Mouse (Mus musculus): Measurements from ENCODE around the gene Ccnl1. TPM values are rescaled to one million over a fixed set of nuclear protein-coding genes. Genes with fewer than 3 reads are reported as not detected.

Gene Ccnl1
- total RNA-seq, 2 experiments from 2014 or later = 22.7 to 36.5 TPM

DNA sequence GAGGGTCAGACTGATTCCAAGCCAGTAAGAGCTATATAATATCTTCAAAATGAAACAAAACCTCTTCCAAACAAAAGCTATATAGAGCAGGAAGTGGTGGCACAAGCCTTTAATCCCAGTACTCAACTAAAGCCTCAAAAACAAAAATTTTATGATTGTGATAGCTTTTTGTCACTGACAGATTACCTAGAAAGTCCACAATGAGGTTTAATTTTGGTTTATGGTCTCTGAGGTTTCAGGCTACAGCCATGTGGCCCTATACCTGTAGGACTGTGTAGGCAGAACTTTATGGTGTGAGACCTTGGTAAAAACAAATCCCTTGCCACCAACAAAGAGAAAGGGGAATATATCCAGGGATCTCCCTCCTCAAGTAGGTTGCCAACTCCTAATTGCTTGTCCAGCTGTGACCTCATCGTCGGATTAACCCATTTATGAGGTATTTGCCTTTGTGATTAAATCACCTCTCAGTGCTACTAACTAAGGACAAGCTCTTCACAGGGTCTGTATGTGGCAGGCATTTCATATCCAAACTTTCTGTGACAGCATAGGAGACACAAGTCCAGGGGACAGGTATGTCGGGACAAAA lies 1.5 kb upstream of the Ccnl1 start:
- DNase-seq = no peak

DNA sequence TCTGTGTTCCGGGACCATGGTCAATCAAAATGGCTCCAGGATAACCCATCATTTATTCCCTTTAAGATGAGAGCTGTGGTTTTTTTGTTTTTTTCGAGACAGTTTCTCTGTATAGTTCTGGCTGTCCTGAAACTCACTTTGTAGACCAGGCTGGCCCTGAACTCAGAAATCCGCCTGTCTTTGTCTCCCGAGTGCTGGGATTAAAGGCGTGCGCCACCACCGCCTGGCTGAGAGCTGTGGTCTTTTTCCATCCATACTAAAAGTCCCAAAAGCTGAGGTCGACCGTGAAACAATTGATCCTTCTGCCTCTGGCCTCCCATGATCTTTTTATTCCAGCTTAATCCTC lies 764 bp upstream of the Ccnl1 start:
- DNase-seq = no peak

DNA sequence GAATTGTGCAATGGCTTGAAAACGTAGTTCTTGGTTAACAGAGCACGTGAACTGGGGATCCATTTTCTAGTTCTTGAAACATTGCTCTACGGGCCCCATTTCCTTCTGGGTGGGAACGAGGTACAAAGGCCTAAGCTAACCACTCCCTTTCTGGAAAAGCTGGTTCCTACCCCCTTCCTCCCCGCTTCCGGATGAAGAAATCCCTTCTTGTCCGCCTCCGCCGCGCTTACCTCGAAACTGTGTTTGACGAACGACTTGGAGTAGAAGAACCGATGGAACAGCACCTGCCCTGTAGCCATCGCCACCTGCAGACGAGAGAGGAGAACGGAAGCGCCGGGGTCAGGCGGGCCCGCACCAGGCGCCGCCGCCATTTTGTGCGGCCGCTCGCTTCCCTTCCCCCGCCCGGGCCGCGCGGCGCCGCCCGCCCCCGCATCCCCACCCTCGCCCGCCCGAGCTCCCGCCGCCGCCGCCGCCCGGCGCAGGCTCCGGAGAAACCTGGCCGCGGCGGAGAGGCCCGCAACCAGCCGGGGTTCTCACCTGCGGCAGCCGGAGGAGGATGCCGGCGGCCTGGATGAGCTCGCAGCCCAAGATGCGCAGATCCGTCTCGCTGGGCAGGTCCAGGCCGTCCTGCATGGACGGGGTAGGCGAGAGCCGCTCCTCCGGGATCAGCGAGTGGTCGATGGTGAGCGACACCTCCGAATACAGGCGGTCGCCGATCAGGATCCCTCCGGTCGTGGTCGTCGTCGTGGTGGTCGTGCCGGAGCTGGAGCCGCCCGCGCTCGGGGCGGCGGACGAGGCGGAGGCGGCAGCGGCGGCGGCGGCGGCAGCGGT lies 563 bp downstream of the Ccnl1 start:
- peak; percentile 60 for DNase-seq

DNA sequence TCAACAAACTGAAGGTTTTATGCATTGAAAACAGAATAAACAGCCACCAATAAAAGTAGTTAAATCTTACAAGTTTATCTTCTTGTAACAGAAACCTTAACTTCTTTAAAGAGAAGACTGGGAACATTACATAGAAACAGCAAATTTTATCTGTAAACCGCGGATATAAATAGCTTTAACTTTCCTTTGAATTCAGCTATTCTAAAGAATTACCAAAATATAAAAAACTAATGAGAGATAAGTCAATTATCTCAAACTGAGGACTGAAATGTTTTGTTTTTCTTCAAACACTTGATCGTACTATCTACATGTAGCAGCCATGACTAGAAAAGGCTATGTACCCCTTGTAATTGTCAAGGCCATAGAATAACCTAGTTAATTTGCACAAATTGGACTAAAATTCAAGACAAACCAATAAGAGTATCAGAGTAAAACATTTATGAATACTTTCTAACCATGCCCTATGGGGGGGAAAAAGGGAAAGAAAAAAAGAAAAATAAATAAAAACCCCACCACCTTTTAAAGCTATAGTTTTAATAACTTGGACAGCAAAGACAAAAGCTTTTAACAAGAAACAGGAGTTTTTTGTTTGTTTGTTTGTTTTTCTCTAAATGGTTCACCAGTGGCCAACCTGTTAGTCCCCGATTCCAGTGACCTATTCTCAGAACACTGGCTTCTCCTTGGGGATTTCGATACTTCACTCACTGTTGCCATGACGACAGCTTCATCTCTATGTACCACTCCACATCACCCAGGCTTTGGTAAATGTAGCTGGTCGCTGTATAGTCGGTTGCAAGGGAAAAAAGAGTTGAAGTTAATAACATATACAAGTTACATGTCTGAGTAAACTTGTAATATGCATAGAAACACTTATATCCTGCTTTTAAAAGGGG lies 3.3 kb downstream of the Ccnl1 start:
- DNase-seq = no peak

DNA sequence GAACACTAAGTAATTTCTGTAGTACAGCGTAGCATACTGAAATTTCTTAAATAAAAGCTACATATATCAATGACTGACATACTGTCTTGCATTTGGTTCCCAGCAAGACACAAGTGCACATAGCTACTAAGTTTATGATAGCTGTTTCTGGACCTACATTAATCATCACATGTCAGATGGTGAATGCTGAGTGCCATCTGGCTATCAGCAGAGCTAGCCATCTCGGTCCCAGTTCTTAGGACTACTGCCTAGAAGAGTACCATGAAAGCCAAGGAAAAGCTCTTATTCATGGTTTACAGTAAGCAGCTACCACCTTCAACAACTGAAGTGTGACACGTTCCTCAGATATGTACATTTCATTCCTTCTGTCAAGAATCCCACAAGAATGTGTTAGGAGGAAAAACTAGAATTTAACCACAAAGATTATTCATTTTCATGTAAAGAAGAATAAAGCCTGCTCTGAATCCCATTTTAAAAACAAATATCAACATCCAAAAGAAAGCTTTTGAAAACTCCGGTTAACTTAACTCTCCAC lies 7.2 kb downstream of the Ccnl1 start:
- no peak for DNase-seq

DNA sequence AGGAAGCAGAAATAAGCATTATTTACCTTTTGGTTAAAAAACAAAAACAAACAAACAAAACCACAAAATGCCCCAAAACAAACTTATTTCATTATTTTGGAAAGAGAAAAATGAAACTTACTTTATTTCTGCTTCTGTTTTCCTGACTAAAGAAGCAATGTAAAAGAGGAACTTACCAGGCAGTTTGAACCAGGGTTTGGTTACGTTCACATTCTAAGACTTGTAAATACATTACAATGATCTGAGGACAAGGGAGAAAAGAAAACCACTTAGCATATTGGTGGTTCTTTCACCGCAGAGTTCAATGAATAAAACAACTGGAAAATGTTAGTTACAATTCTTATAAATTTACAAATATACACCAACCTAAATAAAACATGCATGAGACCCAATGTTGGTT lies 7.7 kb downstream of the Ccnl1 start:
- no peak for DNase-seq

DNA sequence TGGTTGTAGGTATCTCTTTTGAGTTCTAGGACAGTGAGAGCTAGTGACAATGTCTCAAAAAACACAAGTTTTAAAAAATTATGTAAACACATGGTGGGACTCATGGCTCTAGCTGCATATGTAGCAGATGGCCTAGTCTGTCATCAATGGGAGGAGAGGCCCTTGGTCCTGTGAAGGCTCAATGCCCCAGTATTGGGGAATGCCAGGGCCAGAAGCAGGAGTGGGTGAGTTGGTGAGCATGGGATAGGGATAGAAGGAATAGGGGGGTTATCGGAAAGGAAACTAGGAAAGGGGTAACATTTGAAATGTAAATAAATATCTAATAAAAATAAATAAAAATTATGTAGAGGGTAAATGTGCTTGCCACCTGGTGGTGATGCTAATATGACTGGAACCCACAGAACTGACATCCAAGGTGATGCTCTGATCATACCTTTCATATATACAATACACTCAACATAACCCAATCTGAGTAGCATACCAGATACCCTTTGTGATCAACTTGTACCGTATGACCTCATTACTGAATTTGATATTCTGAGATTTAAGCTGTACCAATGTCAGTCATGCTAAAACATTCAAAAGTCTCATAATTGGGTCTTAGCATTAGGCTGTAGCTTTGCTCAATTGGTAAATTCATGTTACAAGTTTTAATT lies 12.6 kb downstream of the Ccnl1 start:
- no peak for DNase-seq

DNA sequence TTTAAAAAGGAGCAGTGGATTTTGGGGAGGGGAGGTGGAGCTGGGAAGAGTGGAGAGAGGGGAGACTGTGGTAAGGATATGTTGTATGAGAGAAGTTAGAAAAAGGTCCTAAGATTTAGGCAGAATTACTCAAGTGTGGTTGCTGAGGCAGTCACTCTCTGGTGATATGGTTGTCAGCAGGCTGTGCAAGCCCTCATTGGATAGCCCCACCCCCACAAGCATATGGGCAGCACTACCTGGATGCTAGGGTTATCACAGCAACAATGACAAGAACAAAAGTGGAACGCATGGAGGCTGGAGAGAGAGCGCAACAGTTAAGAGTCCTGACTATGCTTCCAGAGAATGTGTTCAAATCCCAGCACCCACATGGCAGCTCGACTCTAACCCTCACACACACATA lies 13.3 kb downstream of the Ccnl1 start:
- DNase-seq = no peak

DNA sequence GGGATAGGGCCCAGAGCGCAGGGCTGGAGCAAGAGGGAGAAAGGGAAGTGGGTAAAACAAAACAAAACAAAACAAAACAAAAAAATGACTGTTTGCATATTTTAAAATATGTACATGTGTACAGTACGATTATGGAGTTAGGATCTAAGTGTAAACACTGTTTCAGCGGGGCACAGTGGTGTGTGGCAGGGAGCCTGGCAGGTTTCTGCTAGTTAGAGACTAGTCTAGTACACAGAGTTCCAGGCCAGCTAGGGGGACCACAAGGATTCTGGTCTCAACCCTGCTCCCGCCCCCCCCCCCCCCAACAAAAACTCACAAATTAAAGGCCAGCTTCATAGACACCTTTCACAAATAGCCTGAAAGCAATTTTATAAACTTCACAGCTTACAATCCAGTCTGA lies 14.6 kb downstream of the Ccnl1 start:
- no peak for DNase-seq

DNA sequence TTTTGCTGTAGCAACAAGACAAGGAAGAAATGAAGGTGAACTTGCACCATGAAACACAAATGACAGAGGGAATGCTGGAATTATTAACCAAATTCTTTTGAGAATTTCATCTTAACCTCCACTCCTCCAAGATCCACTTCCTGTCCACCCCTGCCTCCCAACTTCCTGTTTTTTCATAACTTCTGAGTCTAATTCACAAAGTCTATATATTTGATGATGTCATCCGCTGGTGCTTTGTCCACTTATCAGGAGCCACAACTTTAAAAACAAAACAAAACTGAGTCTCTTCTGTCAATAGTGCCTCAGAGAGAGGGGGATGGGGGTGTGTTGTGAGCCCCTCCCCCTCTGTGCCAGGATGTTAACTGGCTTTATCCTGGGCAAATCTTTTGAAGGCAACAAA lies 17.0 kb downstream of the Ccnl1 start:
- DNase-seq = no peak

DNA sequence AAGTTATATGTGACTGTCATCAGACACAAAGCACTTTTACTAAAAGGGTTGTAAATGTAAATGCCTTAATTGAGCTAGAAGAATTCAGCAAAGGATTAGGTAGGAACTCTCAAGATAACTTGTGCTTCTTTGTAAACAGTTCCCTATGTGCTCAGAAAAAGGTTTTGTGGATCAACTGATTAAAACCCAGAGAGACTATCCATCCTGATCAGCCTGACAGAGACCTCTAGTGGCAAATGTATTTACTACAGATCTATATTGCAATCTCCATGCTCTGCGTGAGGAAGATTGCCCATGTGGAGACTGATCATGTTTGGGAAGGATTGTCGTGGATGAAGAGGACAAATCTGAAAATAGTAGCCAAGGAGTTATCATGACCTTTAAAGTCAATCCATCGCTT lies 19.8 kb downstream of the Ccnl1 start:
- no peak for DNase-seq

DNA sequence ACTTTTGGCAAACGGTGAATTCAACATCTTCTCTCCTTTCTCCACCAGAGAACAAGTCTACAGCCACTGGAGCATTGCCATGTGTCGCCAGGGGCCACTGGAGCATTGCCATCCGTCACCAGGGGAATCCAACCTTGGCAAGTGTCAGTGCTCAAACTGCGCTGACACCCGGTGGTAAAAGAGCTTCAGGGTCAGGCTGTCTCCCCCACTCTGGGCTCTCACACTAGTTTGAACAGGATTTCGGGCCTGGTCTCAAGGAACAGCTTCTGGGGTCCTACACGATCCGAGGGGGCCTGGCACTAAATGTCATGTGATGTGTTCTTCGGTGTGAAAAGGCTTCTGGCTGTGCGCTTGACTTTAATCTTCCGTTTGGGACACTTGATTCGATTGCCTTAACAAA lies 21.7 kb downstream of the Ccnl1 start:
- DNase-seq = no peak

DNA sequence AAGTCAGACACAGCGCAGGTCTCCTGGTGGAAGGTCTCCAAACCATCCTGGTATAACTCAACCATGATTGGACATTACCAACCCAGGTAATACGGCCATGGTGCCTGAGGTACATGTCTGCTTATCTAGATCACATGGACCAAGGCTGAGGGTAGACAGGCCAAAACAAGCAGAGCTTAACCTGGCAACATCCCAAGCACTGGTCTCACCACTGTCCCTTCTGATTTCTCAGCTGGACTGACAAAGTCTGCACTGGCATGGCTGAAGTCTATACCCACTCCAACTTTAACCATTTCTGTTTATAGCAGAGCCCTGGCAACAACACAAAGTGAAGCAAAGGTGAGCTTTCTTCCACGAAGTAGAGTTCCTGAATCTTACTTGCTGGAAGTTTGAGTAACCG lies 22.9 kb downstream of the Ccnl1 start:
- no peak for DNase-seq

DNA sequence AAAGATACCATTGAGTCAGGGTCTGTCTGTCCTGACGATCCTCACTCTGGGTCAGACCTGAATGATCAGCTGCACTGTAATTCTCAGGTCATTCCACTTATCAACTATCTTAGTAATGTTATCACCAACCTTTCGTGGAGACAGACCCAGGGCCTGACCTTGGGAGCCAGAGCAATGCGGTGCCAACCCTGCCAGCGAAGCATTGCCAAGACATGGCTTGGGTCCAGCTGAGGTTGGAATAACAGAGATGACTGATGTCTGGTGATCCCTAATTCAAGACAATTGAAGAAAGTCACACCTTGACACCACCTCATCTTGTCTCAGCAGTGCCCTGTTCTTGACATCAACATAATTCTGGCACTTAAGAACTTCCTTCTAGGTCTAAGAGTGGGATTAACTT lies 24.3 kb downstream of the Ccnl1 start:
- DNase-seq = no peak

DNA sequence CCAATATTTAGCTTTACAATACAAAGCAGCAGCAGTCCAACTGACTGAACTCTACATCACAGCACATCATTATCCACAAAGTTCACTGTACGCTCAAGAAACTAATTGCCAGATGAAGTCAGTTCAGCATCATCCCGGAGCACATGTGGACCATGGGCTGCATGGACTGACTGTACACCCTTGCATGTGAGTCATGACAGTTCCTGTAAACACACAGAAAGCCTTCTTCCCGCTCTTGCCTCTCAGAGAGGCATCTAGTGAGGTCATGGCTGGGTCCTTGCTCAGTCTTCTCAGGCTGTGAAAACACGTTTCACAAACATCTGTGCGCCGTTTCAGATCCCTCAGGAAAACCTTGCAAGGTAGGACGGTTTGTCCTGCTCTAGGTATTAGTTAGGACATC lies 26.5 kb downstream of the Ccnl1 start:
- DNase-seq = no peak

DNA sequence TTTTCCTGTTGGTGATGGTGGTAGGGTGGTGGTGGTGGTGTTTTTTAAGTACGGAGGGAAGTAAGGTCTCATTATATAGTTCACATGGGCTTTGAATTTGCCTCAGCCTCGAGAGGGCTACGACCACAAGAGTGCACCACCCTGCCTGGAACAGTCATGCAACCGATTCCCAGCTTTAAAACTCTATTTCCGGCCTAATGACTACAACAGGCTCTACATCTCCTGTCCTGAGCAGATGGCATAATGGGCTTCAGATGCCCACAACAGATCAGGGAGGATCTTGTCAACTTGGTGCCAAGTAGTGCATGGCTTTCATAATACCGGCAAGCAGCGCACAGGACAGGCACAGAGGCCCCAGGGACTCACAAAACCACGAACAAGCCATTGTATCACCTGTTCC lies 27.4 kb downstream of the Ccnl1 start:
- DNase-seq = no peak

DNA sequence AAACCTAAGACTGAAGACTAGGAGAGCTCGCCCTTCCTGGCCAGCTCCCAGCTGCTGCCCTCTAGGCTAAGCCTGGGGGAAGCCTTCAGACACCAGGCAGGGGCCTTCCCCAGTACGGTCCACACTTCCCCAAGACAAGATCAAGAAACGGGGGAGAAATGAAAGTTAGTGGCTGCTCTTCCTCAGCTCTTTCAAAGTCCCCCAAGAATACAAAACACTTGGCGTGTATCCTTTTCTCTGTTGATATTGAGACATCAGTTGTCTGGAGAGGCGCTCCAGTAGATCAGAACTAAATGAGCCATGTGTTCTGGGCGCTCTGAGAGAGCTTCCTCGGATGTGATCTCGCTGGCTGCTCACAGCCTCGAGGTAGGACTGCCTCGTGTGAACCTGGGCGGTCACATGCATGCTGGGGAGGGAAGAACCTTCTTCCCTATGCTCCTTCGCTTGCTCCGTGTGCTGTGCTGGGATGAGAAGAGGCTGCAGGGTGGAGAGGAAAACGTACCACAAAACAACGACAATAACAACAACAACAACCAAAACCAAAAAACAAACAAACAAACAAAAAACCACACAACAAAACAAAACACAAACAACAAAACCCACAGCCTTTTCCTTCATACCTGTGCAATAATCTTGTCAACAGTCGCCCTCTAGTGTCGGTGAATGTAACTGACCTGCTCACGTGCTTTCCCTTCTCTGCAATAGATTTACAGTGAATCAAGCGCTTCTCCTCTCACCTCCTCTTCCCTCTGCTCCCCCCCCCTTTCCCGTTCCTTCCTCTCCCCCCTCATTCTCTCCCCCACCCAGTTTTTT lies 28.0 kb downstream of the Ccnl1 start:
- DNase-seq = peak; percentile 59

DNA sequence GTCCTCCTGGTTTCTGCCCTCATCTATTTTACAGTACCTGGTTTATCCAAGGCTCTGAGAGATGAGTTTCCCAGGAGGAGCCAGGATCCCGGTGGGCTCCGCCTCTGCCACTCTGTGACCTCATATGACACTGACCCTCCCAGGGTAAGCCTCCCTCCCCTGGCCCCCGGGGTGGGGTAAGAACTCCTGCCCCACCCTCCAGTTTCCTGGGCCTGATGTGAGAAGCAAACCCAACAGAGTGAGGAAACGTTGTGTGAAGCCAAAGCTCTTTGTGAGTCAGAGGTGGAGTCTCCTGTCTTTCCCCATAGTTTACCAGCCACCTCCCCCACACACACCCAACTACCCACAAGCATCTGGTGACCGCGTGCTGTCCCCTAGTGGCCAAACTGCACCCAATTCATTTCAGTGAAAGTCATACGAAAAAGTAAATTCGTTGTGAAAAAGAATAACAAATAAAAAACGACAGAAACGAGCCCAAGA lies 28.7 kb downstream of the Ccnl1 start:
- DNase-seq = peak; percentile 74

DNA sequence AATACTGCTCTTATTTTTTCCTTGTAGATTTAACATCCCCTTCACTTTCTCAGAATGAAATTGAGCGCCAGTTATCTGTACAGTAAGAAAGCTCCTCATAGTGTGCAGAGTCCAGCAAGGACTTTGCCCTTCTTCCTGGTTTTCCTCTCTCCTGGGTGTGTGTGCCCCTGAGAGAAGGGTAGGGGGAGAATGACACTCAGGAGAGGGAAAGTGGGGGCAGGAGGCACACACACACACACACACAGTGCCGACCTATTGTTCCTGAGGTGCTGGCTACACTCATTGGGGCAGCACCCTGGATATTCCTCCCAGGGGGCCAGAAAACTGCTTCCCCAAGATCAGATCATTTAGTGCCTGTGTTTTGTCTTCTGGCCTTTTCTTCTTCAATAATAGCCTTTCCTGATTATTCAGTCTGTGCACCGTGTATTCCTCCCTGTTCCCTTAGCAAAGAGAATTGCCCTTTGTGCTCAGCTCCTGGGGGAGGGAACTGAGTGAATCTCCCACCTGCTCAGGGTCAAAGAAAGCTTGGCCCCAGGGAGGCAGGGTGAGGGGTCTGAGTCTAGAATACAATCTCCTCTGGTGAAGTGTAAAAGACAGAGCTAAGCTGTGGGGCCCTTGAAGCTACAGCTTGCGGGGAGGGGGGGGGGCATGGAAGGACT lies 29.3 kb downstream of the Ccnl1 start:
- no peak for DNase-seq

DNA sequence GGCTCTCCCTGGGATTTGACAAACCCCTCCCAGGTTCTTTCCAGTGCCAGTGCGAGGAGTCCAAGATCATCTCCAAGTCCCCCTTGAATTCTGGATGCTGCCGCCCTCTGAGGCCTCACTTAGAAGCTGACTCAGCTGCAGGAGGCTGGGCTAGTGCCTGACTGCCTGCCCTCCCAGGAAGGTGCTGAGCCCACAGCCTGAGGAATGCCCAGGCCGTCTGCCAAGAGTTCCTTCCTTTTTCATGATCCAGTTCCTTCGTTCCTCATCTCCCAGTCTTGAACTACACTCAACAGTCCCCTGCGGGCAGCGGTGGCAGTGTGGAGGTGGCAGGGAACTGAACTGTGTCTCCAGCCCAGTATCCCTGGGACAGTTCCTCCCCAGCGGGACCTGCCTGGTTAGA lies 30.4 kb downstream of the Ccnl1 start:
- peak; percentile 66 for DNase-seq

DNA sequence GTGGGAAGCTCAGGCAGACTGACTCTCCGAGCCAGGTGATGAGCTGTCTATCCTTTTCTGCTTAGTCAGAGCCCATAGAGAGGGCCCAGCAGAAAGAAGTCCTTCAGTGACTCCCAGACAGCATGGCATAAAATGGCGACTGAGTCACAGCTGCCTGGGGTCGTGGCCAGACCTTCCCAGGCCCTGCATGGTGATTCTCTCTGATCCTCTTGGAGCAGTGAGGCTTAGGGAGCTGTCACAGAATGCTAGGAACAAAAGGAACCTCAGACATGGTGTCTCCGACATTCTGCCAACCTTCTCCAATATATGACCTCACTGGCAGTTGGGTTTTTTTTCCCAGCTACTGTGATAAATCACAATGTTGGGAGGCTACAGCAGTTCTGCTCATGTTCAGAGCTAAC lies 30.9 kb downstream of the Ccnl1 start:
- DNase-seq = no peak

Measured in gastrocnemius, postnatal 10 days (tissue).